ENCODE assay signal across 9 mouse cellular contexts in genomic region chr2:38378849-38379545, GRCm38 (mm10). TPM values are rescaled to one million over a fixed set of nuclear protein-coding genes. Genes with fewer than 3 reads are reported as not detected.
DNase-seq lines count a peak whose midpoint lies in the region; ATAC-seq and TF ChIP-seq lines count a peak whose summit lies in the region.
"Had no signal": no experiment of that assay in that cellular context is flagged by ENCODE, and none has a peak within 500 bp of the region (broad histone marks: within the 10 kb centered on the region; RNA-seq: fewer than 3 reads in every experiment).

No protein-coding gene starts in this region.

- ATAC-seq in heart, embryonic 12.5 days (ENCODE audit: insufficient number of reproducible peaks, low FRiP score), result 0 out of 2 replicates have a peak, but pooled peaks have one; percentile 31
- no peak for ATAC-seq in G1E (ENCODE audit: extremely low read depth, insufficient number of reproducible peaks, low FRiP score, poor library complexity, severe bottlenecking)
- no peak for ATAC-seq in embryonic facial prominence, embryonic 12.5 days (ENCODE audit: insufficient number of reproducible peaks, insufficient read depth, low FRiP score, low TSS enrichment)
- no peak for ATAC-seq in limb, embryonic 12.5 days (ENCODE audit: insufficient number of reproducible peaks, insufficient read depth, low FRiP score, low TSS enrichment, low read depth)

- 3% methylated on average over 29 of the region's 29 CpGs for WGBS in heart, embryonic 12.5 days
- WGBS in embryonic facial prominence, embryonic 12.5 days, result 3% methylated on average over 29 of the region's 29 CpGs
- 9% methylated on average over 29 of the region's 29 CpGs for WGBS in limb, embryonic 12.5 days

- H3K4me2 ChIP-seq in heart, embryonic 12.5 days, result peak overlapping the region; percentile 66
- H3K4me2 ChIP-seq in embryonic facial prominence, embryonic 12.5 days (replicated peaks), result peak overlapping the region; percentile 40
- H3K4me2 ChIP-seq in limb, embryonic 12.5 days, result peak overlapping the region; percentile 51

- no peak for TF ChIP-seq CTCF in G1E (IDR thresholded peaks at IDR 0.05; ENCODE audit: low read depth, low read length)

- no peaks in the 10 kb centered on the region for H3K9me3 ChIP-seq in heart, embryonic 12.5 days (replicated peaks)
- H3K9me3 ChIP-seq in G1E (replicated peaks), result no peaks in the 10 kb centered on the region
- no peaks in the 10 kb centered on the region for H3K9me3 ChIP-seq in embryonic facial prominence, embryonic 12.5 days
- H3K9me3 ChIP-seq in limb, embryonic 12.5 days, result no peaks in the 10 kb centered on the region

- H3K4me1 ChIP-seq in heart, embryonic 12.5 days (replicated peaks), result peaks cover 18% of the 10 kb centered on the region
- peaks cover 50% of the 10 kb centered on the region for H3K4me1 ChIP-seq in G1E (ENCODE audit: insufficient read depth, low read depth, low read length)
- peaks cover 12% of the 10 kb centered on the region; the same call in 1 of the 2 replicates for H3K4me1 ChIP-seq in embryonic facial prominence, embryonic 12.5 days
- H3K4me1 ChIP-seq in limb, embryonic 12.5 days (replicated peaks), result peaks cover 28% of the 10 kb centered on the region

- H3K36me3 ChIP-seq in heart, embryonic 12.5 days, result no peaks in the 10 kb centered on the region
- no peaks in the 10 kb centered on the region for H3K36me3 ChIP-seq in G1E (replicated peaks)
- no peaks in the 10 kb centered on the region for H3K36me3 ChIP-seq in embryonic facial prominence, embryonic 12.5 days
- H3K36me3 ChIP-seq in limb, embryonic 12.5 days, result no peaks in the 10 kb centered on the region

- H3K27me3 ChIP-seq in heart, embryonic 12.5 days (replicated peaks), result peaks cover 62% of the 10 kb centered on the region
- peaks cover 11% of the 10 kb centered on the region; the same call in 1 of the 2 replicates for H3K27me3 ChIP-seq in G1E (ENCODE audit: insufficient read depth, low read length)
- peaks cover 56% of the 10 kb centered on the region for H3K27me3 ChIP-seq in embryonic facial prominence, embryonic 12.5 days
- H3K27me3 ChIP-seq in limb, embryonic 12.5 days, result peaks cover 53% of the 10 kb centered on the region

- no peak overlapping the region for H3K27ac ChIP-seq in heart, embryonic 12.5 days (ENCODE audit: poor library complexity, severe bottlenecking)
- H3K27ac ChIP-seq in embryonic facial prominence, embryonic 12.5 days, result no peak overlapping the region
- H3K27ac ChIP-seq in limb, embryonic 12.5 days, result no peak overlapping the region

- peak overlapping the region; percentile 54 for H3K9ac ChIP-seq in heart, embryonic 12.5 days
- no peak overlapping the region for H3K9ac ChIP-seq in embryonic facial prominence, embryonic 12.5 days
- peak overlapping the region; percentile 12; the same call in 1 of the 2 replicates for H3K9ac ChIP-seq in limb, embryonic 12.5 days (replicated peaks)

- DNase-seq in heart, postnatal 25 days (ENCODE audit: low spot score), result no peak
- no peak for DNase-seq in G1E (ENCODE audit: low spot score)
- peak; percentile 65 for DNase-seq in testis, postnatal 10 days (ENCODE audit: low spot score)
- DNase-seq in Muller cell, postnatal 12 days (ENCODE audit: inconsistent ontology term), result no peak
- no peak for DNase-seq in adrenal gland, postnatal 4 days (ENCODE audit: low spot score in 2 of 2)

- intact Hi-C loops in heart, postnatal 25 days (cut with DNase I), result loop anchor here (5.0 kb wide), 1 partner anchor 192 kb away; no protein-coding TSS in a partner anchor

- peak overlapping the region; percentile 33 for H3K4me3 ChIP-seq in heart, embryonic 12.5 days
- peak overlapping the region; percentile 13; the same call in 1 of the 2 replicates for H3K4me3 ChIP-seq in G1E (ENCODE audit: low read depth, low read length)
- peak overlapping the region; percentile 12 for H3K4me3 ChIP-seq in embryonic facial prominence, embryonic 12.5 days
- peak overlapping the region; percentile 24 for H3K4me3 ChIP-seq in limb, embryonic 12.5 days (replicated peaks)

RNA-seq across cellular contexts. Expression of gene Lhx2, which starts 39.9 kb away (rescaled TPM):
- polyA plus RNA-seq in heart, embryonic 12.5 days (2016; fragmentation: Nextera tagmentation; extraction: Ambion mirVana), result 0.36 and 0.70 TPM in 2 replicates
- under 1 TPM in 1 of 2 experiments, not detected in 1; 0.29 TPM for total RNA-seq in heart, postnatal 25 days (2021)
- total RNA-seq in G1E (2014; fragmentation: Nextera tagmentation) (not detected in 2 replicates), G1E (2017) (0.05 and 0.06 TPM in 2 replicates)
- 0.05 and 0.08 TPM in 2 replicates for polyA plus RNA-seq in G1E (2012)
- 18.4 and 22.2 TPM in 2 replicates for polyA plus RNA-seq in embryonic facial prominence, embryonic 12.5 days (2016; fragmentation: Nextera tagmentation; extraction: Ambion mirVana)
- polyA plus RNA-seq in limb, embryonic 12.5 days (2016; fragmentation: Nextera tagmentation; extraction: Ambion mirVana), result 36.9 and 42.7 TPM in 2 replicates
- 1 to 10 TPM in 1 of 2 experiments, under 1 TPM in 1; 0.39 to 1.2 TPM for total RNA-seq in adrenal gland, postnatal 4 days (2021)
- polyA plus RNA-seq: large intestine, adult 2 months had no signal

Comparison
In these comparisons a context has a peak if more than half of its experiments do, and no peak if none do; other contexts are left out.
1. RNA of gene Lhx2, which starts 39.9 kb away (polyA plus RNA-seq): 36.9 to 42.7 TPM in limb, embryonic 12.5 days and 18.4 to 22.2 TPM in embryonic facial prominence, embryonic 12.5 days; 0.36 to 0.70 TPM in heart, embryonic 12.5 days and 0.05 to 0.08 TPM in G1E; every median in the first group is over 10 times any median in the second.
2. Peak in every context shown above with its lines, with median percentiles within 50 percentile points of each other: H3K4me2 ChIP-seq and H3K4me3 ChIP-seq.